Mouse (Mus musculus): ENCODE measurements at regions not wholly inside any gene's neighbourhood (a gene's known extent, or its start where the extent isn't known, plus 50 kb on each side); places are given as distances from the start of the nearest gene placed in this dataset.

GRCm38 (mm10) chr4:87578164-87578563 is 347.9 kb upstream of the Slc24a2 start:
- TF ChIP-seq CTCF (IDR thresholded peaks at IDR 0.05; ENCODE audit: extremely low read depth, insufficient read length, insufficient replicate concordance, low read depth, low read length) (no peak), POLR2A (IDR thresholded peaks at IDR 0.05; ENCODE audit: low read depth, low read length) (no peak)
